In genomic region chr7:145008662-145009333, GRCm38 (mm10) we compare ENCODE assay signal across 17 mouse cellular contexts.
A peak's percentile ranks its signal among the peaks of the same experiment; 100 is the strongest.
DNase-seq lines count a peak whose midpoint lies in the region; ATAC-seq and TF ChIP-seq lines count a peak whose summit lies in the region.
"Had no signal": no experiment of that assay in that cellular context is flagged by ENCODE, and none has a peak within 500 bp of the region (broad histone marks: within the 10 kb centered on the region; RNA-seq: fewer than 3 reads in every experiment).

No protein-coding gene starts in this region.

- TF ChIP-seq CTCF in Patski (IDR thresholded peaks at IDR 0.05): no peak
- no peak for TF ChIP-seq CTCF in liver, adult 2 months (IDR thresholded peaks at IDR 0.05; ENCODE audit: low read depth, low read length)

- no peaks in the 10 kb centered on the region for H3K79me2 ChIP-seq in liver, adult 2 months (ENCODE audit: control insufficient read depth, insufficient read depth, low read length)

- intact Hi-C loops in left cerebral cortex, postnatal 4 days (cut with DNase I): no loop called here

- no peaks in the 10 kb centered on the region for H3K27me3 ChIP-seq in kidney, embryonic 15.5 days
- H3K27me3 ChIP-seq in Patski: no peaks in the 10 kb centered on the region
- no peaks in the 10 kb centered on the region for H3K27me3 ChIP-seq in intestine, embryonic 15.5 days (replicated peaks)
- no peaks in the 10 kb centered on the region for H3K27me3 ChIP-seq in liver, adult 2 months (ENCODE audit: control insufficient read depth, insufficient read depth, low read length)
- H3K27me3 ChIP-seq: forebrain, embryonic 13.5 days; midbrain, embryonic 12.5 days had no signal

- POLR2A ChIA-PET in Patski (lab: Charles Lee): no interaction called here

- CTCF ChIA-PET in Patski (lab: Charles Lee): no interaction called here

- peaks cover 5% of the 10 kb centered on the region; the same call in 1 of the 2 replicates for H3K4me1 ChIP-seq in kidney, embryonic 15.5 days
- H3K4me1 ChIP-seq in intestine, embryonic 15.5 days (replicated peaks): no peaks in the 10 kb centered on the region; the same call in 1 of the 2 replicates
- peaks cover 4% of the 10 kb centered on the region for H3K4me1 ChIP-seq in liver, adult 2 months (ENCODE audit: control insufficient read depth, insufficient read depth, low read length)
- H3K4me1 ChIP-seq: forebrain, embryonic 13.5 days; midbrain, embryonic 12.5 days had no signal

- no peak for TF ChIP-seq POLR2A in liver, adult 2 months (IDR thresholded peaks at IDR 0.05; ENCODE audit: extremely low read depth, insufficient read depth, low read length)

- no peaks in the 10 kb centered on the region for H3K9me3 ChIP-seq in kidney, embryonic 15.5 days (replicated peaks)
- H3K9me3 ChIP-seq in intestine, embryonic 15.5 days: no peaks in the 10 kb centered on the region
- H3K9me3 ChIP-seq: forebrain, embryonic 13.5 days; midbrain, embryonic 12.5 days had no signal

- in situ Hi-C loops in Patski (cut with MboI; ENCODE audit: low pct_unique_long_range_greater_than_20kb): no loop called here

- no peak overlapping the region for H3K27ac ChIP-seq in kidney, embryonic 15.5 days
- H3K27ac ChIP-seq in intestine, embryonic 15.5 days: no peak overlapping the region
- no peak overlapping the region for H3K27ac ChIP-seq in liver, adult 2 months (replicated peaks; ENCODE audit: insufficient read depth, low read depth, low read length)
- H3K27ac ChIP-seq: forebrain, embryonic 13.5 days; midbrain, embryonic 12.5 days had no signal

- WGBS in kidney, embryonic 15.5 days: 55% methylated on average over 7 of the region's 7 CpGs
- WGBS in intestine, embryonic 15.5 days: 47% methylated on average over 7 of the region's 7 CpGs
- 49% methylated on average over 7 of the region's 7 CpGs for WGBS in liver, adult 2 months

- ATAC-seq in kidney, embryonic 15.5 days (replicated peaks; ENCODE audit: low FRiP score): no peak
- ATAC-seq in Patski: peak; percentile 20
- ATAC-seq in intestine, embryonic 15.5 days: 0 out of 2 replicates have a peak, but pooled peaks have one; percentile 51
- ATAC-seq: forebrain, embryonic 13.5 days; hindbrain, embryonic 16.5 days had no signal

- peak; percentile 13 to 52 for DNase-seq in kidney, adult 8-10 months
- no peak for DNase-seq in Patski (ENCODE audit: low read depth, low spot score)
- peak; percentile 78 for DNase-seq in liver, adult 2 months (ENCODE audit: extremely low read depth, low read depth, low spot score)
- DNase-seq in spleen, adult 12 weeks (ENCODE audit: low spot score): no peak
- no peak for DNase-seq in left cerebral cortex, postnatal 4 days
- DNase-seq: adrenal gland, postnatal 25 days; cerebellum, adult 8-10 months; lung, adult 18-20 months; lung, postnatal 10 days; right cerebral cortex, postnatal 25 days; thymus, adult 2 months had no signal

- H3K36me3 ChIP-seq in kidney, embryonic 15.5 days: no peaks in the 10 kb centered on the region
- no peaks in the 10 kb centered on the region for H3K36me3 ChIP-seq in intestine, embryonic 15.5 days
- no peaks in the 10 kb centered on the region for H3K36me3 ChIP-seq in liver, adult 2 months (ENCODE audit: control insufficient read depth, insufficient read depth, low read length)
- H3K36me3 ChIP-seq: midbrain, embryonic 12.5 days had no signal

- H3K9ac ChIP-seq in kidney, embryonic 15.5 days: no peak overlapping the region
- no peak overlapping the region for H3K9ac ChIP-seq in intestine, embryonic 15.5 days
- H3K9ac ChIP-seq in liver, adult 2 months (ENCODE audit: low read depth, low read length): no peak overlapping the region
- H3K9ac ChIP-seq: forebrain, embryonic 13.5 days; midbrain, embryonic 12.5 days had no signal

- H3K4me3 ChIP-seq in kidney, embryonic 15.5 days (replicated peaks): no peak overlapping the region
- no peak overlapping the region for H3K4me3 ChIP-seq in intestine, embryonic 15.5 days (replicated peaks)
- H3K4me3 ChIP-seq in liver, adult 2 months (ENCODE audit: insufficient read depth, low read depth, low read length): no peak overlapping the region
- H3K4me3 ChIP-seq: forebrain, embryonic 13.5 days; midbrain, embryonic 12.5 days had no signal

- no peak overlapping the region for H3K4me2 ChIP-seq in kidney, embryonic 15.5 days
- no peak overlapping the region for H3K4me2 ChIP-seq in intestine, embryonic 15.5 days (replicated peaks)
- H3K4me2 ChIP-seq: forebrain, embryonic 13.5 days; heart, embryonic 11.5 days; midbrain, embryonic 12.5 days had no signal

Comparison
In these comparisons a context has a peak if more than half of its experiments do, and no peak if none do; other contexts are left out.
1. DNase-seq: peak in kidney, adult 8-10 months (2 of 2) and liver, adult 2 months (single experiment); none in Patski (single experiment), spleen, adult 12 weeks (single experiment) and left cerebral cortex, postnatal 4 days (single experiment).